Mouse (Mus musculus) cerebellum, adult 11 months (tissue): Measurements from ENCODE around the gene Zbtb22.
A peak's percentile ranks its signal among the peaks of the same experiment; 100 is the strongest.
"Not testable (repeated sequence)": the region's sequence is repeated elsewhere in the genome, so short reads cannot be mapped to it uniquely, and the experiment has no call there.

Experiments
- DNase-seq: peaks from one replicate; pipeline ENCODE4 v3.0.0; 2022

The Zbtb22 gene

GRCm38 (mm10) chr17:33915671-33916250 lies at the start of gene Zbtb22, which contains the start of gene Tapbp:
Gene Zbtb22, plus strand, starts transcription at chr17:33915904.
Gene Tapbp, plus strand, starts transcription at chr17:33915899.
- DNase-seq = peak; percentile 97

DNA sequence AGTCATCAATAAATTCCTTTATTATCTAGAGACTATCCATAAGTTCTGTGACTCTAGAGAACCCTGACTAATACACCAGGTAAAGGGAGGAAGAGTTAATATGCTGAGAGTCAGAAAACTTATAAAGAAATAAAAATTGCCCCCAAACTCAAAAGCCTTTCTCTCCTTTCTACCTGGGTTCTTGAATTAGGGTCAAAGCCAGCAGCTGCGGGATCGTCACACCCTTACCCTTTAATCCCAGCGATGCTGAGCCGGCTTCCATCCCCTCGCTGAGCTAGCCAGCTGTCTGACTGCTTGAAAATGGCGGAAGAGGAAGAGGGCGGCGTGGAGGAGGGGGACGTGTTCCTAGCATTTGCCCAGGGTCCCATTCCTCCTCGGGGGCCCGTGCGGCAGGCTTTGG lies 42.2 kb upstream of the Zbtb22 start, which contains the start of gene Gm7029:
Gene Gm7029, plus strand, starts transcription at position 301 of the 400 bp plus-strand sequence.
- DNase-seq = not testable (repeated sequence)

DNA sequence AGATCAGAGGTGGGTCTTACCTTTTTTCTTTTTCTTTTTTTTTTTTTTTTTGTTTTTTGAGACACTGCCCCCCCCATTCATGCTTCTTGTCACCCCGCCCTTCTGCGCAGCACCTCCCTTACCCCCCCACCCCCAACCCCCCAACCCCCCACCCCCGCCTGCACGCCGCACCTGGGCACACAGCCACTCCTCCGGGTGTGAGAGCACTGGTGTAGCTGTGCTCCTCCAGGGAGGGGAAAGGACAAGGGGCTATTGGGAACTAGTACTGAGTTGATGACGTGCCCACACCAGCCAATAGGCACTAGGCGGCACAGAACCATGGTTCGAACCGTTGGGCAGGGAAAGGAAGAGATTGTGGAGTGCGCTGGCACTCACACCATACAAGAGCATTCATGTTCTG lies 41.3 kb upstream of the Zbtb22 start:
- DNase-seq = no peak

DNA sequence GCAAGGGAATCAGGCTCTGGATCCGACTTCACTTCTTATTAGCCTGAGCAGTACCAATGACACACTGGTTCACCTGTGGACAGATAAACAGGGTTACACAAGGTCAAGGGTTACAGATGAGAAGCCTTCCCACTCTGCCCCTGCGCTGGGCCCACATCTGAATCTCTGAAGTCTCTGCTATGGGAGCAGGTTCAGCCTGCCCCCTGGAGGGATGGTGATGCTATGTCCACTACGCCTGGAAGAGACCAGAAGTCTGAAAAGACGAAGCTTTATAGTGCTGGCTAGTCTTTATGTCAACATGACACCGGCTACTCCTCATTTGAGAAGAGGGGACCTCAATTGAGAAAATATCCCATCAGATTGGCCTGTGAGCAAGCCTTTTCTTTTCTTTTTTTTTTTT lies 39.9 kb upstream of the Zbtb22 start:
- DNase-seq = not testable (repeated sequence)

DNA sequence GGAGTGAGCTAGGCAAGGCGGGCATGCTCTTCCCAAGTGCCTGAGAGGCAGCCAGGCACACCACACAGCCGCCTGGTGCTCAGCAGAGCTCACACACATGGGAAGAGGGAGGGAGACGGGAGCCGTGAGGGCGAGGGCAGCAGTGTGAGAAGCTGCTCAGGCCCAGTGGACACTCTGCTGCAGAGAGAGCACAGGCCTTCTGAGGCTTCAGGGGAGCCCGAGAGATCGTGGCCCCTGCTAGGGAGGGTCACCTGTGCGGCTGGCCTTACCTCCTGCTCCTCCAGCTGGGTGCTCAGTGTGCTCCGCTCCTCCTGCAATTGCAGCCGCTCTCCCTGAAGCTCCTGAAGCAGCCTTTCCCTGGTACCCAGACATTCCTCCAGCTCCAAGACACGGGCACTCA lies 31.4 kb upstream of the Zbtb22 start:
- not testable (repeated sequence) for DNase-seq

DNA sequence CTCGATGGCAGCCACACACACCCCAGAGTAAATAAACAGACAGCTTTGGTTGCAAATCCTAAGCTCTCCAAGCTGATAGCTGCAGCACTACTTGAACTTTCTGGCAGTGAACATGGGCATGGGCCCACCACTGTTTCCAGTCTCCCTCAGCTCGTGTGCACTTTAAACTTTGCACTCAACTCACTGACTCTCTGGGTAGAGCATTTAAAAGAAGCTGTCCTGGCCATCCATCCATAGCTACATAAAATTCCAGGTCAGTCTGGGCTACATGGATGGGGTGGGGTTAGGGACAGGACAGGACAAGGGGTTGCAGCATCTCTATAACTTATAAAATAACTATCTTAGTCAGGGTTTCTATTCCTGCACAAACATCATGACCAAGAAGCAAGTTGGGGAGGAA lies 27.9 kb upstream of the Zbtb22 start:
- DNase-seq = not testable (repeated sequence)

DNA sequence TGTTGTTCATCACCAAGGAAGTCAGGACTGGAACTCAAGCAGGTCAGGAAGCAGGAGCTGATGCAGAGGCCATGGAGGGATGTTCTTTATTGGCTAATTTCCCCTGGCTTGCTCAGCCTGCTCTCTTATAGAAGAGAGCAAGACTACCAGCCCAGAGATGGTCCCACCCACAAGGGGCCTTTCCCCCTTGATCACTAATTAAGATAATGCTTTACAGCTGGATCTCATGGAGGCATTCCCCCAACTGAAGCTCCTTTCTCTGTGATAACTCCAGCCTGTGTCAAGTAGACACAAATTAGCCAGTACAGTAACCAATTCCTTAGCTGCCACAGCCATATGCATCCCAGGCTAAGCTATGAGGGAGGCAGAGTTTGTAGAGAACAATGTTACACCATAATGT lies 27.5 kb upstream of the Zbtb22 start:
- not testable (repeated sequence) for DNase-seq

DNA sequence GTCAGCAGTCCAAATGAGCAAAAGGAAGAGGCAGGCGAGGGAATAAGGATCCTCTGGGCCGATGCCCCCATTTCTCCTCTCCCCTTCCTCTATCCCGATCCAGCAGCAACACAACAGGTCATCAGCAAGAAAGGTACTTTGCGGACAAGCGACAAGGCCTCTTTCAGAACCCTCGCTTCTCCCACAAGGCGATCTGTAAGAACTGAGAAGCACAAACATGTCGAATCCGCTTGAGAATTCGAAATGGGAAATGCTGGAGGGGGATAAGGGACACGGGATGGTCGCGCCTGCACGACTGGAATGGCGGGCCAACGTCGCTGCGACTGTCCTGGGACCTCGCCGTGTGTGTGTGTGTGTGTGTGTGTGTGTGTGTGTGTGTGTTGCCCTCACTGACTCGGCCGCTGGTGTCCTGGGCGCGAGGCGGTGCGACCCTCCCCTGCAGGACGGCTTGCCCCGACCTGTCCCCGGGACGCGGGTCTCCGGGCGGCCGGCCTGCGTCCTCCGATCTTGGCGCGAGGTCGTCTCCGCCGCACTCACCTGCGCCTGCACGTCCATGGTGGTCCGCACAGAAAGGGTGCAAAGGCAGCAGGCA lies 25.7 kb upstream of the Zbtb22 start:
- not testable (repeated sequence) for DNase-seq

GRCm38 (mm10) chr17:33890533-33891059 lies 25.1 kb upstream of the Zbtb22 start, which contains the start of gene Kifc1:
Gene Kifc1, minus strand, starts transcription at chr17:33890661.
- peak; percentile 100 for DNase-seq

DNA sequence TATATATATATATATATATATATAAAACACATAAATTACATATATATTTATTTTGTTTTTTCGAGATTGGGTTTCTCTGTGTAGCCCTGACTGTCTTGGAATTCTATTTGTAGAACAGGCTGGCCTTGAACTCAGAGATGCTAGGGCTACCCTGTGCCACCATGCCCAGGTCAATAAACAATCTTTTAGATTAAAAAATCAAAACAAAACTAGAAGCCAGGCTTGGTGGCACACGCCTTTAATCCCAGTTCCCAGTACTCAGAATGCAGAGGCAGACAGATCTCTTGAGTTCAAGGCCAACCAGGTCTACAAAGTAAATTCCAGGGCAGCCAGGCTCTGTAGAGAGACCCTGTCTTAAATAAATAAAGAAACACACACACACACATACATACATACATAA lies 24.3 kb upstream of the Zbtb22 start:
- DNase-seq = no peak

DNA sequence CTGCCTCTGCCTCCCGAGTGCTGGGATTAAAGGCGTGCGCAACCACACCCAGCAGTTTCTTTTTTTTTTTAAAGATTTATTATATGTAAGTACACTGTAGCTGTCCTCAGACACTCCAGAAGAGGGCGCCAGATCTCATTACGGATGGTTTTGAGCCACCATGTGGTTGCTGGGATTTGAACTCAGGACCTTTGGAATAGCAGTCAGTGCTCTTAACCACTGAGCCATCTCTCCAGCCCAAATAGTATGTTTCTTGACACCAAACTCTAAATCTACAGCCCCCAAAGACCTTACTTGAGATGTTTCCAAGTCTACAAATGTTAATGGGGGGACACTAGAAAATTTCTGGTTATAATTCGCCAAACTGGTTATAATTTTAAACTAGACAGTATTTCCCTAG lies 23.8 kb upstream of the Zbtb22 start:
- not testable (repeated sequence) for DNase-seq

- DNase-seq = no peak
These were observed 23.3 kb upstream of the Zbtb22 start for GRCm38 (mm10) chr17:33892429-33892828.

DNA sequence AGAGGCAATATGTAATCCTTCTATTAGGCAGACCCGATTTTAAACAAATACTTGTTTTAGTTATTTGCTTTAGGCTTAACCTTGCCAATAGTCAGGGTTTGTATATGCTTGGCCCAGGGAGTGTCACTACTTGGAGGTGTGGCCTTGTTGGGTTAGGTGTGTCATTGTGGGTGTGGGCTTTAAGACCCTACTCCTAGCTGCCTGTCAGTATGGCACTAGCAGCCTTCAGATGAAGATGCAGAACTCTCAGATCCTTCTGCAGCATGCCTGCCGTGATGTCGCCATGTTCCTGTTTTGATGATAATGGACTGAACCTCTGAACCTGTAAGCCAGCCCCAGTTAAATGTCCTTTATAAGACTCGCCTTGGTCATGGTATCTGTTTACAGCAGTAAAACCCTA lies 22.7 kb upstream of the Zbtb22 start:
- DNase-seq = not testable (repeated sequence)

GRCm38 (mm10) chr17:33897114-33897794 lies 18.4 kb upstream of the Zbtb22 start:
- DNase-seq = no peak

DNA sequence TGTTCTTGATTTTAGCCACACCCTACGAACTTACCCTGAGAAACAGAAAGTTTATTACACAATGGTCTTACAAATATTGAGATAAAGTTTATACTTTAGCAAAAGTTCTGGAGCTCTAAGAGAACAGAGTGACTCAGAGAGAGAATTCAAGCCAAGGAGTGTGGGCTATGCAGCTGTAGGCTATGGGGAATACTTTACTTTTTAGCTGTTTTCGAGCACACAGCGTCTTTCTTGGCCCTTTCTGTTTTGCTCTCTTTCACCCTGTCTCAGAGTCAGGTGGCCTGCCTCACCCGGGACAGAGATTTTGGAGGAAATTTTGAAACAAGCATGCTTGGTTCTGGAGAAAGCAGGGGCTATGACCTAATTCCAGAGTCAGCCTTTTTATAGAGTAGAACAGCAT lies 17.5 kb upstream of the Zbtb22 start:
- not testable (repeated sequence) for DNase-seq

DNA sequence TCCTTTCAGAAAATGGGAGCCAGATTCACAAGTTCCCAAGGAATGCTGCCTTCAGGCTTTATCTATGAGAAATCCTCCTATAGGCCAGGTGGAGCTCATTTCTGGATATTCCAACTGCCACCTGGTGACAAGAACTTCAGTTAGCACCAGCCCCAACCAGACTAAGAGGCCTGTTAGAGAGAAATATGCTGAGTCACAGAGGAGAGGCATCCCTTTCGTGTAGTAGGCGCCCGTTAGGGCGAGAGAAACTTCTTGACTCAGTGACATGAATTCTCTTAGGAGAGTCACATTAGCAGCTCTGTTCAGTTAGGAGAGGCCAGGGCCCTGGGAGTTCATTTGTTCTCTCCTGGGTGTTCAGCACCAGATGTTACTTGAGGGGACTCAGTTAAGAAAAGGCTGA lies 16.1 kb upstream of the Zbtb22 start:
- no peak for DNase-seq

DNA sequence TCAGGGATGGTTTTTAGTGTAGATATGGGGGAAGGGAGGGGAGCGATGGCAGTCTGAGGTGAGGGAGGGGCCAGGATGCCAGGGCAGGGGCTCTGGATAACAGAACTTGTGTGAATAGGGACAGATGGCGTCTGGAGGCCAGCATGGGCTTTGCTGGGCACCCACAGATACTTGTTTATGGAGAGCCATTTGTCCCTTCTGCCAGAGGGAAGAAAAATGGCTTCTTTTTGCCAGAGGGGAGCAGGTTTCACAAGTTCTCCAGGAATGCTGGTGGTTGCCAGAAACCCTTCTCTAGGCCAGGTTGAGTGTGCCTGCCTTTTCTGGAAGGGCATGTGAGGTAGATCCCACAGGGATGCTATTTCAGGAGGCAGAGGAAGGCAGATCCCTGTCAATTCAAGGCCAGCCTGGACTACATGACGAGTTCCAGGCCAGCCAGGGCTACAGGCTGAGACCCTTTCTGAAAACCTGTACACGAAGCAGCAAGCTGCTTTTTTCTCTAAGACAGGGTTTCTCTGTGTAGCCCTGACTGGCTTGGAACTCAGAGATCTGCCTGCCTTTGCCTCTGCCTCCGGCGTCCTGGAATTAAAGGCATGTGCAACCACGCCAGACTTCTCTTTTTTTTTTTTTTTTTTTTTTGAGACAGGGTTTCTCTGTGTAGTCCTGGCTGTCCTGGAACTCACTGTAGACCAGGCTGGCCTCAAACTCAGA lies 15.3 kb upstream of the Zbtb22 start:
- DNase-seq = no peak

GRCm38 (mm10) chr17:33900989-33901314 lies 14.8 kb upstream of the Zbtb22 start:
- DNase-seq = no peak

- DNase-seq = no peak
These were observed 14.1 kb upstream of the Zbtb22 start for GRCm38 (mm10) chr17:33901653-33902052.

DNA sequence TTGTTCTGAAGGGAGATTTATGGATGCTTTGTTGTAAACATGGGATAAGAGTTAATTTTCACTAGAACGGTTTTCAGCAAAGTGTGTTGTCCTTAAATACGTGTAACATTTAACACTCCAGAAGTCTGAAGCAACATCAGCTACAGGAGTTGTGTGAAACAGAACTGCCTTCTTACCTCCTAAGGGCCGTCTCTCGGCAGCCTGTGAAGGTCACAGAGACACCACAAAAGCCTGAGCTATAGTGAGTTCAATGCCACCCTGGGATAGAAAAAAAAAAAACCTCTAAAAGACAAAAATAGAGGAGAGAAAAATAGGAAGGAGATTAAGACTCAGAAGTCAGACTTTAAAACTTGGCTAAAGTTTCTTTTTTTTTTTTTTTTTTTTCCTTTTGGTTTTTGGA lies 13.6 kb upstream of the Zbtb22 start:
- DNase-seq = no peak

DNA sequence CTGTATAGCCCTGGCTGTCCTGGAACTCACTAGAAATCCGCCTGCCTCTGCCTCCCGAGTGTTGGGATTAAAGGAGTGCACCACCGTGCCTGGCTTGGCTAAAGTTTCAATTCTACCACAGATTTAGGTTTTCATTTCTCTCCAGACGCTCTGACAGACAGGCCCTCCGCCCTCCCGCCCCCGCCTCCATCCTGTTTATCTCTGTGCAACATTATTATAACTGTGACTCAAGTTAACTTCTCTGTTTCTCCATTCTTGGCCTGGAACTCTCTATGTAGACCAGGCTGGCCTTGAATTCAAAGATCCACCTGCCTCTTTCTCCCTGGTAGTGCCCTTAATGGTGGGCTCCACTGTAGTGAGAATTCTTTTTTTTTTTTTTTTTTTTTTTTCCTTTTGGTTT lies 13.2 kb upstream of the Zbtb22 start:
- DNase-seq = no peak

DNA sequence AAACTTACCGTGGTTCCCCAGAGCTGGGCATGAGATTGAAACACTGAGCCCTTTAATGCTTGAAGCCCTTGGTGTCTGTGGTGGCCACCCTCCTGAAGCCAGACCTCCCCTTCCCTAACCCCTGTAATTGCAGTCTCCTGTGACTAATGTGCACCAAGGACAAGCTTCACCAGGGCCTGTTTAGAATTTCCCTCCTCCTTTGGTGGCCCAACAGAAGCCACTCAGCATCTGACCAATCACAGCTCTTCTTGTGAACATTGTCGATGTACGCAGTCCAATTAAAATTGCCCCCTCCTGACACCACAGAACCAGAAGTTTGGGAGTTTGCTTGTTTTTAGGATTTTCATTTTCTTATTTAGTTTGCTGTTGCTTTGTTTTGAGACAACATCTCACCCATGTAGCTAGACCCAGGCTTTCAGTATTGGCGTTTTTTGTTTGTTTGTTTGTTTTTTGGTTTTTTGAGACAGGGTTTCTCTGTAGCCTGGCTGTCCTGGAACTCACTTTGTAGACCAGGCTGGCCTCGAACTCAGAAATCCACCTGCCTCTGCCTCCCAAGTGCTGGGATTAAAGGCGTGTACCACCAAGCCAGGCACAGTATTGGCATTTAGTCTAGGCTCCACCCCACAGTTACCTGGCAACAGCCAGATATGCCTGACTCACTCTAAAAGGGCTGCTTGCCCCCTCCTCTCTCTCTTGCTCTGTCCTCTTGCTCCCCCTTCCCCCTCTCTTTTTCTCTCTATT lies 11.6 kb upstream of the Zbtb22 start:
- DNase-seq = not testable (repeated sequence)

DNA sequence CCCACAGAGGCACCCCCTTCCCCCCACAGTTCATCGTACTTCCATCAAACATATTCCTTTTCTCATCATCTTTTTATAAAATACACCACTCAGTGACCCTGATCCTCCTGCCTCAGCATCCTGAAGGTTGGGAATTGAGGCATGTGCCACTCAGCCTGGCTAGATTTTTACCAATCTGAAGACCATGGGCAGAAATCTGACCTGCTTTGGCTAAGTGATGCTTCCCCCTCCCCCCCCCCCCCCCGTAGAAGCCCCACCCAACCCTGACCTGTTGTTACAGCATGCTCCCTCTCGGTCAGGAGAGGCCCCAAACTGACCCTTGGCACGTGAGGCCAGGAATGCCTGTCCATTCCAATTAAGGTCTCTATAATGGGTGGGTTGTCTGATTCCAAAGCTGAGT lies 10.9 kb upstream of the Zbtb22 start, which contains the start of gene Platr17:
Gene Platr17, plus strand, starts transcription at position 301 of the 400 bp plus-strand sequence.
- not testable (repeated sequence) for DNase-seq
